Mouse (Mus musculus) 416B (cell line): Measurements from ENCODE around the gene Tspo.

Experiments
- DNase-seq: peaks from one replicate; pipeline ENCODE4 v3.0.0; 2011; ENCODE audit warnings: low read depth

The Tspo gene

GRCm38 (mm10) chr15:83563327-83563856 is at the start of gene Tspo, which contains the start of gene Mcat:
Tspo (plus strand) TSS chr15:83563592.
Mcat (minus strand) TSS chr15:83563787.
- DNase-seq = peak; percentile 74

- no peak for DNase-seq
Measured at GRCm38 (mm10) chr15:83515018-83515417, 48.4 kb upstream of the Tspo start.

GRCm38 (mm10) chr15:83518215-83519048 is 45.0 kb upstream of the Tspo start:
- DNase-seq = peak; percentile 71

- no peak for DNase-seq
Measured at GRCm38 (mm10) chr15:83520861-83521382, 42.5 kb upstream of the Tspo start.

GRCm38 (mm10) chr15:83523196-83523595 is 40.2 kb upstream of the Tspo start:
- DNase-seq = no peak

- DNase-seq = no peak
Measured at GRCm38 (mm10) chr15:83523638-83524332, 39.6 kb upstream of the Tspo start.

GRCm38 (mm10) chr15:83524333-83524729 is 39.1 kb upstream of the Tspo start:
- DNase-seq = no peak

GRCm38 (mm10) chr15:83526424-83527091 is 36.8 kb upstream of the Tspo start, which contains the start of gene Bik:
Bik (plus strand) TSS chr15:83526862.
- no peak for DNase-seq

- no peak for DNase-seq
Measured at GRCm38 (mm10) chr15:83527092-83527437, 36.3 kb upstream of the Tspo start.

- DNase-seq = no peak
Measured at GRCm38 (mm10) chr15:83527747-83528146, 35.6 kb upstream of the Tspo start.

GRCm38 (mm10) chr15:83528892-83529291 is 34.5 kb upstream of the Tspo start:
- DNase-seq = no peak

- peak; percentile 17 for DNase-seq
Measured at GRCm38 (mm10) chr15:83529765-83530164, 33.6 kb upstream of the Tspo start.

GRCm38 (mm10) chr15:83530233-83530632 is 33.2 kb upstream of the Tspo start:
- no peak for DNase-seq

GRCm38 (mm10) chr15:83530688-83531087 is 32.7 kb upstream of the Tspo start:
- DNase-seq = no peak

- peak; percentile 23 for DNase-seq
Measured at GRCm38 (mm10) chr15:83531961-83532469, 31.4 kb upstream of the Tspo start.

GRCm38 (mm10) chr15:83532606-83533005 is 30.8 kb upstream of the Tspo start:
- no peak for DNase-seq

GRCm38 (mm10) chr15:83534960-83535889 is 28.2 kb upstream of the Tspo start:
- DNase-seq = peak; percentile 47

- DNase-seq = no peak
Measured at GRCm38 (mm10) chr15:83535890-83536231, 27.5 kb upstream of the Tspo start.

- no peak for DNase-seq
Measured at GRCm38 (mm10) chr15:83538855-83539254, 24.5 kb upstream of the Tspo start.

GRCm38 (mm10) chr15:83539905-83540304 is 23.5 kb upstream of the Tspo start:
- peak; percentile 62 for DNase-seq
